Mouse (Mus musculus) megakaryocyte, embryonic 14.5 days (primary cell): ENCODE data around the gene Eml1.

Experiments
- FLI1 ChIP-seq: IDR thresholded peaks from 2 replicates; pipeline ENCODE4 v1.6.1; 2012; ENCODE audit warnings: low read length, inconsistent platforms, mixed read lengths
- GATA1 ChIP-seq: IDR thresholded peaks from 3 replicates; pipeline ENCODE4 v1.6.1; 2012; ENCODE audit warnings: mixed read lengths, low read length, inconsistent platforms, borderline replicate concordance

DNA sequence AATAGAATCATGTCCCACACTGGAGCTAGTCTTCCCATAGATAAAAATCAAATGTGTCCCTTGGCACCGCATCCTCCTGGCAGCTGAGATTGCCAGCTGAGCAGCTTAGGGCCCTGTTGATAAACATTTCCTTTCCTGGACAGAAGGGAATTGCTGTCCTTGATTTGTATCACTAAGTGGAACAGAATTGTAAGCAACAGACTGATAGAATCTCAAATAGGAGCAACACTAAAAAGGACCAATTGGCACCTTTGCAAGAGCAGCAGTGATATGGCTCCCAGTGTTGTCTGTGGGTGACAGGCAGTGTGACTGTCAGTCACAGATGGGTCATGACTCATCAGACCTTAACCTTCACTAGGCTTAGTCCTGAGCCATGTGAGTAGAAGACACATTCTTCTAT lies 213.0 kb downstream of the Eml1 start:
- no peak for TF ChIP-seq GATA1
- no peak for TF ChIP-seq FLI1
